Mouse (Mus musculus) heart, postnatal 36 days (tissue): Measurements from ENCODE around the gene Ms4a6c. TPM values are rescaled to one million over a fixed set of nuclear protein-coding genes. Genes with fewer than 3 reads are reported as not detected.
"Not testable (repeated sequence)": the region's sequence is repeated elsewhere in the genome, so short reads cannot be mapped to it uniquely, and the experiment has no call there.

Experiments
- DNase-seq, 2 experiments: peaks; one replicate each; pipeline ENCODE4 v3.0.0; 2021 to 2022
- intact Hi-C: fragments of 180-260 bp; cut with DNase I; formaldehyde crosslinking; loops from one replicate; pipeline ENCODE4 v1.15.1; 2025
- total RNA-seq, 2 experiments: library from RNA; stranded (reverse); gene quantifications; 2 replicates each; pipeline ENCODE4 v1.2.3; 2021

The Ms4a6c gene
- 10 to 100 TPM in 1 of 2 experiments, 1 to 10 TPM in 1; 6.3 to 15.1 TPM for total RNA-seq

- intact Hi-C loops, DNase-seq: not testable (repeated sequence)
Observed at GRCm38 (mm10) chr19:11469215-11469614, at the start of gene Ms4a6c. Ms4a6c (plus strand) TSS chr19:11469366.

GRCm38 (mm10) chr19:11431209-11431608 lies 38.0 kb upstream of the Ms4a6c start:
- intact Hi-C loops, DNase-seq: not testable (repeated sequence)

- intact Hi-C loops = no loop called here
- no peak for DNase-seq
Observed at GRCm38 (mm10) chr19:11435058-11435834, 33.9 kb upstream of the Ms4a6c start.

GRCm38 (mm10) chr19:11443338-11443737 lies 25.8 kb upstream of the Ms4a6c start, which contains the start of gene Ms4a4b:
Ms4a4b (plus strand) TSS chr19:11443553.
- DNase-seq = no peak
- intact Hi-C loops = no loop called here

GRCm38 (mm10) chr19:11443964-11444363 lies 25.2 kb upstream of the Ms4a6c start:
- DNase-seq = no peak
- intact Hi-C loops = no loop called here

- DNase-seq = no peak
- intact Hi-C loops = no loop called here
Observed at GRCm38 (mm10) chr19:11447238-11447637, 21.9 kb upstream of the Ms4a6c start.

- DNase-seq, intact Hi-C loops: not testable (repeated sequence)
Observed at GRCm38 (mm10) chr19:11459041-11459440, 10.1 kb upstream of the Ms4a6c start.

- DNase-seq, intact Hi-C loops: not testable (repeated sequence)
Observed at GRCm38 (mm10) chr19:11464795-11465194, 4.4 kb upstream of the Ms4a6c start.

GRCm38 (mm10) chr19:11466471-11466870 lies 2.7 kb upstream of the Ms4a6c start:
- DNase-seq = no peak
- intact Hi-C loops = no loop called here

- intact Hi-C loops = not testable (repeated sequence)
Observed at GRCm38 (mm10) chr19:11468361-11468760, 805 bp upstream of the Ms4a6c start.

GRCm38 (mm10) chr19:11479714-11480113 lies 10.5 kb downstream of the Ms4a6c start:
- DNase-seq = no peak
- intact Hi-C loops = no loop called here

More at GRCm38 (mm10) chr19:11468361-11468760, 805 bp upstream of the Ms4a6c start:
- not testable (repeated sequence) for DNase-seq

- intact Hi-C loops = no loop called here
- no peak for DNase-seq
Observed at GRCm38 (mm10) chr19:11482684-11483083, 13.5 kb downstream of the Ms4a6c start.

- DNase-seq = no peak
- intact Hi-C loops = no loop called here
Observed at GRCm38 (mm10) chr19:11483941-11484340, 14.8 kb downstream of the Ms4a6c start.

- intact Hi-C loops = no loop called here
- no peak for DNase-seq
Observed at GRCm38 (mm10) chr19:11484388-11484787, 15.2 kb downstream of the Ms4a6c start.

GRCm38 (mm10) chr19:11485266-11485665 lies 16.1 kb downstream of the Ms4a6c start:
- DNase-seq = no peak
- intact Hi-C loops = no loop called here

GRCm38 (mm10) chr19:11485746-11486145 lies 16.6 kb downstream of the Ms4a6c start, which contains the start of gene Gm8369:
Gm8369 (plus strand) TSS chr19:11485938.
- DNase-seq = no peak
- intact Hi-C loops = no loop called here

GRCm38 (mm10) chr19:11486599-11486998 lies 17.4 kb downstream of the Ms4a6c start:
- intact Hi-C loops = no loop called here
- DNase-seq = no peak

GRCm38 (mm10) chr19:11491406-11492189 lies 22.4 kb downstream of the Ms4a6c start:
- no peak for DNase-seq
- intact Hi-C loops = no loop called here

GRCm38 (mm10) chr19:11492671-11493070 lies 23.5 kb downstream of the Ms4a6c start:
- intact Hi-C loops = no loop called here
- DNase-seq = no peak

- intact Hi-C loops = no loop called here
- DNase-seq = no peak
Observed at GRCm38 (mm10) chr19:11494519-11494918, 25.4 kb downstream of the Ms4a6c start.

- intact Hi-C loops = no loop called here
- DNase-seq = no peak
Observed at GRCm38 (mm10) chr19:11496361-11496760, 27.2 kb downstream of the Ms4a6c start.
